Mouse (Mus musculus): ENCODE results near the gene Mafk. TPM values are rescaled to one million over a fixed set of nuclear protein-coding genes. Genes with fewer than 3 reads are reported as not detected.

Mafk gene
- polyA plus RNA-seq, 1 experiment = not detected

- WGBS = 94% methylated on average over 5 of the region's 5 CpGs
- H3K4me1 ChIP-seq (ENCODE audit: control insufficient read depth, insufficient read depth, low read length) = peaks cover 43% of the 10 kb centered on the region
- H3K27ac ChIP-seq (ENCODE audit: insufficient read depth, low read depth, low read length) = no peak overlapping the region
- H3K4me3 ChIP-seq (ENCODE audit: insufficient read depth, low read depth, low read length) = no peak overlapping the region
- TF ChIP-seq CTCF (IDR thresholded peaks at IDR 0.05; ENCODE audit: insufficient read depth, low read depth, low read length) (no peak), POLR2A (IDR thresholded peaks at IDR 0.05; ENCODE audit: insufficient read depth, low read depth, low read length) (no peak)
Measured at GRCm38 (mm10) chr5:139794137-139794536, 2.8 kb downstream of the Mafk start.

- 76% methylated on average over 10 of the region's 10 CpGs for WGBS
- TF ChIP-seq CTCF (IDR thresholded peaks at IDR 0.05; ENCODE audit: insufficient read depth, low read depth, low read length) (no peak), POLR2A (IDR thresholded peaks at IDR 0.05; ENCODE audit: insufficient read depth, low read depth, low read length) (no peak)
- H3K4me1 ChIP-seq (ENCODE audit: control insufficient read depth, insufficient read depth, low read length) = peaks cover 44% of the 10 kb centered on the region
- H3K4me3 ChIP-seq (ENCODE audit: insufficient read depth, low read depth, low read length) = no peak overlapping the region
- no peak overlapping the region for H3K27ac ChIP-seq (ENCODE audit: insufficient read depth, low read depth, low read length)
Measured at GRCm38 (mm10) chr5:139794938-139795337, 3.6 kb downstream of the Mafk start.

- Histone ChIP-seq H3K4me3 (ENCODE audit: insufficient read depth, low read depth, low read length) (no peak overlapping the region), H3K4me1 (ENCODE audit: control insufficient read depth, insufficient read depth, low read length) (peaks cover 42% of the 10 kb centered on the region), H3K27ac (ENCODE audit: insufficient read depth, low read depth, low read length) (no peak overlapping the region)
- no peak for TF ChIP-seq POLR2A (IDR thresholded peaks at IDR 0.05; ENCODE audit: insufficient read depth, low read depth, low read length)
- TF ChIP-seq CTCF (IDR thresholded peaks at IDR 0.05; ENCODE audit: insufficient read depth, low read depth, low read length) = no peak
- 89% methylated on average over 9 of the region's 9 CpGs for WGBS
Measured at GRCm38 (mm10) chr5:139796001-139796620, 4.8 kb downstream of the Mafk start.

GRCm38 (mm10) chr5:139796900-139797299 is 5.6 kb downstream of the Mafk start:
- TF ChIP-seq POLR2A (IDR thresholded peaks at IDR 0.05; ENCODE audit: insufficient read depth, low read depth, low read length) = no peak
- no peak for TF ChIP-seq CTCF (IDR thresholded peaks at IDR 0.05; ENCODE audit: insufficient read depth, low read depth, low read length)
- Histone ChIP-seq H3K4me3 (ENCODE audit: insufficient read depth, low read depth, low read length) (0 out of 2 replicates have a peak overlapping the region, but pooled peaks have one; percentile 2), H3K27ac (ENCODE audit: insufficient read depth, low read depth, low read length) (no peak overlapping the region), H3K4me1 (ENCODE audit: control insufficient read depth, insufficient read depth, low read length) (peaks cover 37% of the 10 kb centered on the region)
- WGBS = 7% methylated on average over 13 of the region's 13 CpGs

GRCm38 (mm10) chr5:139797473-139798167 is 6.3 kb downstream of the Mafk start:
- H3K27ac ChIP-seq (ENCODE audit: insufficient read depth, low read depth, low read length) = no peak overlapping the region
- TF ChIP-seq POLR2A (IDR thresholded peaks at IDR 0.05; ENCODE audit: insufficient read depth, low read depth, low read length) (no peak), CTCF (IDR thresholded peaks at IDR 0.05; ENCODE audit: insufficient read depth, low read depth, low read length) (no peak)
- WGBS = 28% methylated on average over 11 of the region's 11 CpGs
- 0 out of 2 replicates have a peak overlapping the region, but pooled peaks have one; percentile 4 for H3K4me3 ChIP-seq (ENCODE audit: insufficient read depth, low read depth, low read length)
- peaks cover 36% of the 10 kb centered on the region for H3K4me1 ChIP-seq (ENCODE audit: control insufficient read depth, insufficient read depth, low read length)

GRCm38 (mm10) chr5:139798168-139798900 is 7.0 kb downstream of the Mafk start:
- Histone ChIP-seq H3K27ac (ENCODE audit: insufficient read depth, low read depth, low read length) (no peak overlapping the region), H3K4me1 (ENCODE audit: control insufficient read depth, insufficient read depth, low read length) (peaks cover 36% of the 10 kb centered on the region), H3K4me3 (ENCODE audit: insufficient read depth, low read depth, low read length) (peak overlapping the region; percentile 4; the same call in 1 of the 2 replicates)
- no peak for TF ChIP-seq POLR2A (IDR thresholded peaks at IDR 0.05; ENCODE audit: insufficient read depth, low read depth, low read length)
- no peak for TF ChIP-seq CTCF (IDR thresholded peaks at IDR 0.05; ENCODE audit: insufficient read depth, low read depth, low read length)
- WGBS = 37% methylated on average over 12 of the region's 12 CpGs

- no peak overlapping the region for H3K4me3 ChIP-seq (ENCODE audit: insufficient read depth, low read depth, low read length)
- H3K27ac ChIP-seq (ENCODE audit: insufficient read depth, low read depth, low read length) = no peak overlapping the region
- WGBS = 95% methylated on average over 9 of the region's 9 CpGs
- H3K4me1 ChIP-seq (ENCODE audit: control insufficient read depth, insufficient read depth, low read length) = peaks cover 42% of the 10 kb centered on the region
- TF ChIP-seq POLR2A (IDR thresholded peaks at IDR 0.05; ENCODE audit: insufficient read depth, low read depth, low read length) (no peak), CTCF (IDR thresholded peaks at IDR 0.05; ENCODE audit: insufficient read depth, low read depth, low read length) (no peak)
Measured at GRCm38 (mm10) chr5:139799041-139799440, 7.7 kb downstream of the Mafk start.

- Histone ChIP-seq H3K4me1 (ENCODE audit: control insufficient read depth, insufficient read depth, low read length) (peaks cover 44% of the 10 kb centered on the region), H3K27ac (ENCODE audit: insufficient read depth, low read depth, low read length) (no peak overlapping the region)
- WGBS = 91% methylated on average over 33 of the region's 33 CpGs
Measured at GRCm38 (mm10) chr5:139799801-139800590, 8.7 kb downstream of the Mafk start.

More at GRCm38 (mm10) chr5:139799801-139800590, 8.7 kb downstream of the Mafk start:
- no peak for TF ChIP-seq CTCF (IDR thresholded peaks at IDR 0.05; ENCODE audit: insufficient read depth, low read depth, low read length)
- no peak for TF ChIP-seq POLR2A (IDR thresholded peaks at IDR 0.05; ENCODE audit: insufficient read depth, low read depth, low read length)
- H3K4me3 ChIP-seq (ENCODE audit: insufficient read depth, low read depth, low read length) = no peak overlapping the region

Data from olfactory bulb, adult 2 months (tissue).